Mouse (Mus musculus) spleen, adult 2 months (tissue): ENCODE results near the gene Kif16b.

Experiments used
- CTCF ChIP-seq: fragments of 200-500 bp; IDR thresholded peaks from 2 replicates; pipeline ENCODE4 v1.5.1; 2011; ENCODE audit warnings: mild to moderate bottlenecking, inconsistent platforms; ENCODE audit not compliant: insufficient read depth, insufficient read length, insufficient replicate concordance; ENCODE audit errors: extremely low read depth
- POLR2A ChIP-seq: fragments of 200-500 bp; IDR thresholded peaks from 2 replicates; pipeline ENCODE4 v1.6.1; 2011; ENCODE audit warnings: low read depth, low read length, inconsistent platforms

- no peak for TF ChIP-seq CTCF
- TF ChIP-seq POLR2A: no peak
Measured at GRCm38 (mm10) chr2:142694936-142695331, 206.4 kb downstream of the Kif16b start.
